Mouse (Mus musculus) limb, embryonic 14.5 days (tissue): ENCODE results near the gene Rab28. TPM values are rescaled to one million over a fixed set of nuclear protein-coding genes. Genes with fewer than 3 reads are reported as not detected.

Experiments used
- ATAC-seq: fragments of 200-750 bp; cut with Nextera tagmentation; 2 replicates; pipeline ENCODE4 v1.8.0; 2017; ENCODE audit warnings: low read depth, moderate number of reproducible peaks, moderate TSS enrichment; ENCODE audit not compliant: low FRiP score
- DNase-seq: peaks from one replicate; pipeline ENCODE4 v3.0.0-alpha.2; 2015; ENCODE audit warnings: low spot score
- H3K27ac ChIP-seq: fragments of 300-500 bp; sonication (generic); replicated peaks from 2 replicates; pipeline ENCODE4 v1.5.1; 2014; ENCODE audit warnings: low read depth, mild to moderate bottlenecking, low read length, moderate library complexity, mixed read lengths
- H3K27me3 ChIP-seq: fragments of 300-500 bp; sonication (generic); 2 replicates; pipeline ENCODE4 v1.6.1; 2014; ENCODE audit warnings: low read length, mixed read lengths; ENCODE audit not compliant: control insufficient read depth, insufficient read depth
- H3K36me3 ChIP-seq: fragments of 300-500 bp; sonication (generic); 2 replicates; pipeline ENCODE4 v1.6.1; 2014; ENCODE audit warnings: mild to moderate bottlenecking, low read length, moderate library complexity, mixed read lengths; ENCODE audit not compliant: control insufficient read depth, insufficient read depth
- H3K4me1 ChIP-seq: fragments of 300-500 bp; sonication (generic); 2 replicates; pipeline ENCODE4 v1.6.1; 2014; ENCODE audit warnings: antibody characterized with exemption, low read length, mixed read lengths; ENCODE audit not compliant: control insufficient read depth, insufficient read depth
- H3K4me2 ChIP-seq: fragments of 300-500 bp; sonication (generic); replicated peaks from 2 replicates; pipeline ENCODE4 v1.6.1; 2014; ENCODE audit warnings: low read depth, mild to moderate bottlenecking, low read length, moderate library complexity; ENCODE audit not compliant: severe bottlenecking
- H3K4me3 ChIP-seq: fragments of 300-500 bp; sonication (generic); replicated peaks from 2 replicates; pipeline ENCODE4 v1.5.1; 2014; ENCODE audit warnings: low read length
- H3K9ac ChIP-seq: fragments of 300-500 bp; sonication (generic); 2 replicates; pipeline ENCODE4 v1.6.1; 2014; ENCODE audit warnings: mild to moderate bottlenecking, low read depth, low read length, moderate library complexity; ENCODE audit not compliant: severe bottlenecking
- H3K9me3 ChIP-seq: fragments of 300-500 bp; sonication (generic); 2 replicates; pipeline ENCODE4 v1.6.1; 2016; ENCODE audit warnings: low read length; ENCODE audit not compliant: control insufficient read depth
- POLR2A ChIP-seq: fragments of 200-500 bp; IDR thresholded peaks from 2 replicates; pipeline ENCODE4 v1.8.0; 2012; ENCODE audit warnings: inconsistent platforms, mild to moderate bottlenecking, moderate library complexity, borderline replicate concordance; ENCODE audit not compliant: insufficient read depth, insufficient read length; ENCODE audit errors: extremely low read depth
- WGBS: fragments of 180-500 bp; shearing (Covaris S2); extraction: QIAGEN DNeasy Blood & Tissue Kit; methylation state at CpG from one replicate; pipeline ENCODE4 v1.1.7; 2014; 5-methylcytosine and 5-hydroxymethylcytosine counted together
- polyA plus RNA-seq, 2 experiments: library from polyadenylated mRNA; depleted of rRNA in 1 of 2; stranded (reverse) in 1 of 2; unstranded in 1 of 2; fragments of >200 nt; fragmentation: Nextera tagmentation in 1 of 2; extraction: Ambion mirVana in 1 of 2; gene quantifications; 2 replicates each; pipeline versions ENCODE4 v1.2.1 to v1.2.3; 2012 to 2014

Gene Rab28
- polyA plus RNA-seq, 2 experiments, result 63.0 to 87.0 TPM

DNA sequence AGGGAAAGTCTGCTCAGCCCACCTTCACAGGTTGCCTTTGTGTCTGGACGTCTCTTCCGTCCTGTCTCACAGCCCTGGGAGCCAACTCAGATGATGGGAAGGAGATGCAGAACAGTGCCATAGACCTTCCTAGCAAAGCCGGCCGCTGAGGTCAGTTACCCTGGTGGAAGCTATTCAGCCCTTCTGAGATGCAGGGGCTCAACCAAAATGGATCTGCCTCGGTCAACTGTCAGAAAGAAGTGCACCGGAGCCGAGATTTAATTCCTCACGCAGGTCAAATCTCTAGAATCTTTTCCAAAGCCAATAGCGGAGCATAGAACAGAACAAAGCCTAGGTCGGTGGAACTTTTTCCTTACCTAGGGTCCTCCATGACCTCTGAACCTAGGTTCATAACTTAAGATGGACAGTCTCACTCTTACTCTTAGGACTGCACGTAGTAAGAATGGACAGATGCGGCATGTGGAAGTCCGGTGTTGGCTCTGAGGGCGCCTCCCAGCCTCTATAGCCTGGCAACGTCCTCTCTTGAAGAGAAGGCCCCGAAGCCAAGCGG, 46.3 kb upstream of the Rab28 start:
- no peak for DNase-seq
- H3K4me2 ChIP-seq, result peak overlapping the region; percentile 3; the same call in 1 of the 2 replicates
- no peak for TF ChIP-seq POLR2A
- peak overlapping the region; percentile 3; the same call in 1 of the 2 replicates for H3K4me3 ChIP-seq
- H3K27me3 ChIP-seq, result peaks cover 97% of the 10 kb centered on the region
- no peak overlapping the region for H3K9ac ChIP-seq
- no peaks in the 10 kb centered on the region for H3K4me1 ChIP-seq
- no peaks in the 10 kb centered on the region for H3K36me3 ChIP-seq
- WGBS, result 2% methylated on average over 17 of the region's 17 CpGs
- no peak for ATAC-seq
- H3K27ac ChIP-seq, result no peak overlapping the region
- H3K9me3 ChIP-seq, result no peaks in the 10 kb centered on the region

DNA sequence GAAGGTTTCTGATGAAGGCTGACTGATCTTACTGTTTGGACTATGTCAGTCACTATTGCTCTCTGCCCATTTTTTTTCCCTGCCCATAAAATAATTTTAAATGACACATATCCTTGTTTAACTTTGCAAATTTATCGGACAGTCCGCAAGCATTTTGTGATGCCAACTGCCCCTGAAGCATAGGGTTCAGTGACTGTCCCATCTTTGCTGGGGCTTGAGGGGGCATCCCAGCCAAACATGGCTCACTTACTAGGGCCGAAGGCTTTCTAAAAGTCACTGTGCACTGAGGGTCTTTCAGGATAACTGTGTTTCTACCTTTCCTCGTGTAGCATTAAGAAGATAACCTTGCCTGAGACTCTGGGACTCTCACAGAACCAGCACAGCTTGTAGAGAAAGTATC, 44.8 kb upstream of the Rab28 start:
- no peak for TF ChIP-seq POLR2A
- peaks cover 97% of the 10 kb centered on the region for H3K27me3 ChIP-seq
- H3K36me3 ChIP-seq, result no peaks in the 10 kb centered on the region
- H3K9ac ChIP-seq, result no peak overlapping the region
- DNase-seq (no peak), ATAC-seq (no peak)
- no peak overlapping the region for H3K27ac ChIP-seq
- no peak overlapping the region for H3K4me2 ChIP-seq
- H3K9me3 ChIP-seq, result no peaks in the 10 kb centered on the region
- no peak overlapping the region for H3K4me3 ChIP-seq
- no peaks in the 10 kb centered on the region for H3K4me1 ChIP-seq
- 32% methylated on average over 4 of the region's 4 CpGs for WGBS

- ATAC-seq, result no peak
Observed at GRCm38 (mm10) chr5:41744898-41745780, 37.2 kb upstream of the Rab28 start.

GRCm38 (mm10) chr5:41744234-41744633, 36.3 kb upstream of the Rab28 start:
- no peak for TF ChIP-seq POLR2A
- DNase-seq (no peak), ATAC-seq (no peak)
- Histone ChIP-seq H3K9me3 (no peaks in the 10 kb centered on the region), H3K4me1 (no peaks in the 10 kb centered on the region; the same call in 1 of the 2 replicates), H3K4me3 (no peak overlapping the region), H3K9ac (no peak overlapping the region), H3K27me3 (peaks cover 79% of the 10 kb centered on the region), H3K27ac (no peak overlapping the region), H3K4me2 (no peak overlapping the region), H3K36me3 (no peaks in the 10 kb centered on the region)
- WGBS, result 10% methylated on average over 7 of the region's 7 CpGs

More at GRCm38 (mm10) chr5:41744898-41745780, 37.2 kb upstream of the Rab28 start:
- Histone ChIP-seq H3K9me3 (no peaks in the 10 kb centered on the region), H3K36me3 (no peaks in the 10 kb centered on the region), H3K27ac (no peak overlapping the region), H3K4me1 (no peaks in the 10 kb centered on the region; the same call in 1 of the 2 replicates), H3K9ac (no peak overlapping the region), H3K4me2 (no peak overlapping the region), H3K4me3 (no peak overlapping the region), H3K27me3 (peaks cover 86% of the 10 kb centered on the region)
- no peak for DNase-seq
- 8% methylated on average over 11 of the region's 15 CpGs for WGBS
- TF ChIP-seq POLR2A, result no peak

DNA sequence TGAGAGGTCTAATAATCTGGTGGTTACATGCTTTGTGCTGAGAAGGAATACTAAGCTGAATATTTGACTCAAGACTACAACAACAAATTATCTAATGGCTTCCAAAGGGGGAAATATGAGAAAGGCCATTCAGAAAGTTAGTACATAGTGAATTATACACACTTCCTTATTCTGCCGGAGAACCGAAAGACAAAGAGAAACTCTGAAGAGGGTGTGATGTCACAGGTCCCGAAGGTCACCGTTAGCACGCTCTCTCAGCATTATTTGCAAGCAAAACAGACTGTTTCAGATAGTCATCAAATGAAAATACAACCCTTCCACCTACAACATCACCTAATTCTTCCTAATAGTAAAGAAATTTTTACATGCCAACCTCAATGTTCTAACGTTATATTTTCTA, 30.9 kb upstream of the Rab28 start:
- Histone ChIP-seq H3K4me3 (no peak overlapping the region), H3K4me2 (no peak overlapping the region), H3K27me3 (peaks cover 32% of the 10 kb centered on the region), H3K9ac (no peak overlapping the region), H3K36me3 (no peaks in the 10 kb centered on the region), H3K27ac (no peak overlapping the region), H3K9me3 (no peaks in the 10 kb centered on the region), H3K4me1 (peaks cover 8% of the 10 kb centered on the region; the same call in 1 of the 2 replicates)
- TF ChIP-seq POLR2A, result no peak
- 50% methylated on average over 6 of the region's 6 CpGs for WGBS
- ATAC-seq (no peak), DNase-seq (no peak)
